Mouse (Mus musculus) granulocyte monocyte progenitor cell, adult 5-6 weeks (primary cell): Measurements from ENCODE around the gene BC049715. TPM values are rescaled to one million over a fixed set of nuclear protein-coding genes. Genes with fewer than 3 reads are reported as not detected.
"Not testable (repeated sequence)": the region's sequence is repeated elsewhere in the genome, so short reads cannot be mapped to it uniquely, and the experiment has no call there.

ENCODE experiments used
- ATAC-seq: replicated peaks from 2 replicates; pipeline ENCODE4 v1.8.0; 2016; ENCODE audit warnings: mild to moderate bottlenecking, moderate TSS enrichment, inconsistent platforms; ENCODE audit not compliant: poor library complexity, severe bottlenecking
- total RNA-seq, 2 experiments: library from RNA; stranded (forward) in 1 of 2; stranded (reverse) in 1 of 2; fragments of 200-712, 200-1000 nt in 1 of 2; fragments of >200 nt in 1 of 2; fragmentation: Nextera tagmentation in 1 of 2; gene quantifications; 2 replicates each; pipeline ENCODE4 v1.2.3; 2014 to 2017

Gene BC049715
- total RNA-seq, 2 experiments from 2014 or later, result 1.1 to 3.9 TPM

DNA sequence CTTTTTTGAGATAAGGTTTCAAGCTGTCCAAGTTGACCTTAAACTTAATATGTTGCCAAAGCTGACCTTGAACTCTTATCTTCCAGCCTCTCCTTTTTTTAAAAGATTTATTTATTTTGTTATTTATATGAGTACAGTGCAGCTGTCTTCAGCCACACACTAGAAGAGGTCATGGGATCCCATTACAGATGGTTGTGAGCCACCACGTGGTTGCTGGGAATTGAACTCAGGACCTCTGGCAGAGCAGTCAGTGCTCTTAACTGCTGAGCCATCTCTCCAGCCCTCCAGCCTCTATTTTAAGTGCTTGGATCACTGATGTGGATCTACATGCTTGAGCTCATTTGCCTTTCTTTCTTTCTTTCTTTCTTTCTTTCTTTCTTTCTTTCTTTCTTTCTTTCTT lies 57.3 kb downstream of the BC049715 start:
- not testable (repeated sequence) for ATAC-seq

DNA sequence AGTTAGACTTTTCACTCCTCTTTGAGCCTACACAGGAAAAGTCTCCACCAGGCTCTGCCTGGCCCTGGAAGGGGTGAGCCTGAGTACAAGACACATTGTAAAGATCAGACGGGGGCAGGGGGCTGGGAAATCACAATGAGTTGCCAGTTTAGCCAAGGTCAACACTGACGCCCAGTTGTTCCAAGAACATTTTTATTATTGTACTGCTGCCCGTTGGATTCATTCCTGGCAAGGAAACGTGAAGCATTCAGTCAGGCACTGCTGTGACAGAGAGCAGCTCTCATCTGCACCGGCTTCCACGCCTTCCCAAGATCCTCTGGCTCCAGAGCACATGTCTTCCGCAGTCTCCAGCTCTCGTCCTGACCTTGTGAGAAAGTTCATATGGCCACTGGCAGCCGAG lies 60.4 kb downstream of the BC049715 start:
- ATAC-seq, result no peak

DNA sequence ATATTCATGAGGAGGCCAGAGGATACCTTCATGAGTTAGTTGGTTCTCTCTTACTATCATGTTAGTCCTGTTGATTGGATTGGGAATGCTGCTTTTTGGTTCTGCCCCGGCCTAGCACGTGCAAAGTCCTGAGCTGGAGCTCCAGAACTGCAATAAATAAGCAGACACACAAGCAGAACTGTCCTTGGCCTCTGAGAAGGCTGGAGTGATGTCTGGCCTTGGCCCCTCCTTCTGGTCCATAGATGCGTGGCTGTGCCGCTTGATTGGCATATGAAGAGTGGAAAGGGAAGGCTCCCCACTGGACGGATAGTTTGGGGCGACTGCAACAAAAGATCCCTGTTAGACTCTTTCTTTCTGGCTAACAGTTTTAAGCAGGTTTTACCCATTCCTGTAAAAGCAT lies 61.6 kb downstream of the BC049715 start:
- no peak for ATAC-seq

DNA sequence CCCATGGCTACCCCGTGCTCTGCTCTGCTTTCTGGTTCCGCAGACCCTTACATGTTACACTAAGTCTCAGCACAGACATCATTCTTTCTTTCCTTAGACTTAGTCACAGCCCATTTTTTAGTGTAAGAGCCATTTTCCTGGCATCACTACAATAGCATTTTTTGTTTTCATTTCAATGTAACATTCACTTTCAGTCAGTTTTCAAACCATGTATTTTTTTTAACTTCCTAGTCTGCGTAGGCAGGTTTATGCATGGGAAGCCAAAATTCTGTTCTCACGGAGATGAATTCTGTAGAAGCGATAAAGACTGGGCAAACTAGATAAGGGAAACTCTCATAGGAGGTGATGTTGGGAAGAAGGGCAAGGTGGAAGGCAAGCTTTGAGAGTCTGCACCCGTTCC lies 62.1 kb downstream of the BC049715 start:
- ATAC-seq, result no peak

Other genes starting within 250 kb of the BC049715 start
- 0.79 and 3.6 TPM in 2 replicates for gene Plbd1, start 165.7 kb upstream of the BC049715 start, total RNA-seq (2014; fragmentation: Nextera tagmentation)
- gene Plbd1, start 165.7 kb upstream of the BC049715 start, total RNA-seq (2017), result 5.1 and 7.7 TPM in 2 replicates
- gene Gucy2c, start 45.9 kb upstream of the BC049715 start, total RNA-seq (2014; fragmentation: Nextera tagmentation), result not detected in 2 replicates
- not detected in 2 replicates for gene Gucy2c, start 45.9 kb upstream of the BC049715 start, total RNA-seq (2017)
- gene Hist4h4, start 23.2 kb upstream of the BC049715 start, total RNA-seq (2014; fragmentation: Nextera tagmentation), result 7.0 and 20.7 TPM in 2 replicates
- 46.7 and 58.9 TPM in 2 replicates for gene Hist4h4, start 23.2 kb upstream of the BC049715 start, total RNA-seq (2017)
- gene H2afj, start 19.4 kb upstream of the BC049715 start, total RNA-seq (2014; fragmentation: Nextera tagmentation), result 30.2 and 52.4 TPM in 2 replicates
- 69.6 and 88.9 TPM in 2 replicates for gene H2afj, start 19.4 kb upstream of the BC049715 start, total RNA-seq (2017)
- gene Wbp11, start 607 bp downstream of the BC049715 start, total RNA-seq (2014; fragmentation: Nextera tagmentation), result 139 and 168 TPM in 2 replicates
- gene Wbp11, start 607 bp downstream of the BC049715 start, total RNA-seq (2017), result 53.9 and 58.5 TPM in 2 replicates
- gene Smco3, start 7.8 kb downstream of the BC049715 start, total RNA-seq (2014; fragmentation: Nextera tagmentation), result not detected in 2 replicates
- 0.21 and 1.8 TPM in 2 replicates for gene Smco3, start 7.8 kb downstream of the BC049715 start, total RNA-seq (2017)
- gene Art4, start 30.1 kb downstream of the BC049715 start, total RNA-seq (2014; fragmentation: Nextera tagmentation), result 0.64 TPM in 1 of 2 replicates, not detected in the other
- gene Art4, start 30.1 kb downstream of the BC049715 start, total RNA-seq (2017), result 1.2 and 1.6 TPM in 2 replicates
- not detected in 2 replicates for gene Mgp, start 48.2 kb downstream of the BC049715 start, total RNA-seq (2014; fragmentation: Nextera tagmentation)
- not detected in 2 replicates for gene Mgp, start 48.2 kb downstream of the BC049715 start, total RNA-seq (2017)
- 1.4 TPM in 1 of 2 replicates, not detected in the other for gene Erp27, start 94.6 kb downstream of the BC049715 start, total RNA-seq (2014; fragmentation: Nextera tagmentation)
- gene Erp27, start 94.6 kb downstream of the BC049715 start, total RNA-seq (2017), result 0.77 TPM in 1 of 2 replicates, not detected in the other
- not detected in 2 replicates for gene Pde6h, start 96.2 kb downstream of the BC049715 start, total RNA-seq (2014; fragmentation: Nextera tagmentation)
- gene Pde6h, start 96.2 kb downstream of the BC049715 start, total RNA-seq (2017), result 0.04 TPM in 1 of 2 replicates, not detected in the other
- gene Arhgdib, start 114.3 kb downstream of the BC049715 start, total RNA-seq (2014; fragmentation: Nextera tagmentation), result 1,912 and 2,149 TPM in 2 replicates
- 1,225 and 1,275 TPM in 2 replicates for gene Arhgdib, start 114.3 kb downstream of the BC049715 start, total RNA-seq (2017)